Mouse (Mus musculus) fat pad, adult 2 months (tissue): ENCODE measurements around the gene Zfp428.
A peak's percentile ranks its signal among the peaks of the same experiment; 100 is the strongest.
"Not testable (repeated sequence)": the region's sequence is repeated elsewhere in the genome, so short reads cannot be mapped to it uniquely, and the experiment has no call there.

Source experiments
- DNase-seq: peaks from one replicate; pipeline ENCODE4 v3.0.0-alpha.2; 2011; ENCODE audit warnings: low read depth, low spot score; ENCODE audit errors: extremely low read depth

The Zfp428 gene

DNA sequence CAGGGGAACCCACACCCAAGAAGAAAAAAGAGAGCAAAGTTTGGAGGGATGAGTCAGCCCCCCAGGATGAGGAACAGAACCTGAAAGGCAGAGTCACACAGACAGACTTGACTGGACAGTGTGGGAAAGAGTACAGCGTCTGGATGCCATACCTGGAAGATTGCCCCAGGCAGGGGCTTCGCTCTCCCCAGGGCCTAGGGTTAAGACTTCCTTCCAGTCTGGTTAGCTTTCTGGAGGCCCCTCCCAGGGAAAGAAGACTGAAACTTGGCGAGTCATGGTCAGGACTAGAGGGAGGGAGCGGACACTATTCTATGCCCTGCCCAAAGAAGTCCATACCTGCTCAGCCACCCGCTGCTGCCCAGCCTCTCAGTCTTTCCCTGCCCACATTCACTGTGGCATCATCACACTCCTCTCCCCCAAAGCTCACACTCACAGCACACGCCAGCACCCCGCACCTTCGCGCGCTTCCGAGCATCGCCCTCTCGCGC is 25.8 kb upstream of the Zfp428 start:
- DNase-seq = no peak

DNA sequence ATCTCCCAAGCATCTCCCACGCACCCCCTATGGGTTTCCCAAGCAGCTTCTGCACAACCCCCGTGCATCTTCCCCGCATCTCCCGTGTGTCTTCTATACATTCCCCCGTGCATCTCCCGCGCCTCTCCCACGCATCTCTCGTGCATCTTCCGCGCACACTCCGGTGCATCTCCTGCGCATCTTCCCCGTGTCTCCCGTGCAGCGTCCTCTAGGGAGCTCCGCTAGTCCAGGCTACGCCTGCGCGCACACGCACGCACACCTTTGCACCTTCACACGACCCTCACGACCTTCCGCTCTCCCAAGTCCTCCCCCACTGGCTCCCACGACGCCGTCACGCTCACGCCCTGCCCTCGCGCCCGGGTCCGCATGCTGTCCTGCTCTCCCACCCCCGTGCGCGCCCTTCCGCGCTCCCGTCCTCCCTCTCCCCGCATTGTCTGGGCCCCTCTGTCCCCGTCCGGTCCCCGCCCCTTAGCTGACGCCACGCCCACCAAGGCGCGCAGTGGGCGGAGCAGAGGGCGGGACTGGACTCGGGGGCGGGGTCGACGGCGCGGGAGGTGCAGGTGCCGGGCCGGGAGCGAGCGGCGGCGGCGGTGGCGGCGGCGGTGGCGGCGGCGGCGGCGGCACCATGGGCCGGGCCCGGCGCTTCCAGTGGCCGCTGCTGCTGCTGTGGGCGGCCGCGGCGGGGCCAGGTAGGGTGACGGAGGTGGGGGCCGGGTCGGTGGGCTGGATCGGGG is 25.2 kb upstream of the Zfp428 start, which contains the start of gene Cadm4:
TSS of gene Cadm4 (plus strand) at position 550 of the 734 bp plus-strand sequence.
- DNase-seq = no peak

DNA sequence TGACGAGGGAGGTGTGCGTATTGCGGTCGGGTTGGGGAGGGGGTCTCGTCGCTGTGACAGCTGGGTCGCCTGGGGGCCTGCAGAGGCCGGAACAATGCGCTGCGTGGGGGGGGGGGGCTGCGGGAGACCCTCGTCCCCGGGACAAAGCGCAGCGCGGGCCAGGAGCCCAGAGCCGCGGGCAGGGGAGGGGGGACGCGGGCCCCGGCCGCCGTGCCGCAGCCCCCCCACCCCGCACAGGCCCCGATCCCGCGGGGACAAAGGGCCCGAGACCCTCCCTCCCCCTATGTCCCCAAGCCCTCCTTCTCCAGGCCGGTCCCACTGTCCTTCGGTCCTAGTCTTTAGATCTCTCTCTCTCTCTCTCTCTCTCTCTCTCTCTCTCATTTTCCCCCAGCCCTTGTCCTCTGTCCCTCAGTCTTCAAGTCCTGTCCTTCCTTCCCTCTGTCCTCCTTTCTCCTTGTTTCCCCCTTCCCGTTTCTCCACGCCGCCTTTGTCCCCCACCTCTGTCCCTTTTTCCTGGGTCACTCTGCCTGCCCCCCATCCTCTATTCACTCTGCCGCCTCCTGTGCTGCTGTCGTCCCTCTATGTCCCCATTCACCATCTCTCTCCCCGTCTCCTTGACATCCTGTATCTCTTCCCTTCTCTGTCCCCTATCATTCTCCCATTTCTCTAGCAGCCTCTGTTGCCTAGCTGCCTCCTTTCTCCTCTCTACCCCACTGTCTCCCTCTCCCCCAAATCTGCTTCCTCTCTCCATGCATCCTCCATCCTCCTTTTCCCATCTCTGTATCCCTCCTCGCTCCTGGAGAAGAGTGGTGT is 24.4 kb upstream of the Zfp428 start:
- DNase-seq = no peak

DNA sequence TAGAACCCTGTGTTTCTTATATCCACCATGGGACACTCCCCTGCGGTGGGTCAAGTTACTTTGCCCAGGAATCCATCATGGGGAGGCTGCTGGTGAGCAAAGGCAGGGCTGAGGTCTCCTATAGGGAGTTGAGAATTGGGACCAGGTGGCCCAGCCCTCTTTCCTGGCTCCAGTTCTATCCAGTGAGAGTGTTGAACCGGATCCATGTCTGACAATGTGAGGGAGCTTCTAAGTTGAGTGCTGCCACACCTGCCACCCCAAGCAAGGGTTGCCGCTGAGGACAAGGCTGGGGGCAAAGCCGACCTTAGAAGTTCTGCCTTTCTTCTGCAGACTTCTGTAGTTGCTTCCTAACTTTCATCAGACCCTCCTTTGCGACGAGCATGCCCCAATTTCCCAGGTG is 23.5 kb upstream of the Zfp428 start:
- not testable (repeated sequence) for DNase-seq

DNA sequence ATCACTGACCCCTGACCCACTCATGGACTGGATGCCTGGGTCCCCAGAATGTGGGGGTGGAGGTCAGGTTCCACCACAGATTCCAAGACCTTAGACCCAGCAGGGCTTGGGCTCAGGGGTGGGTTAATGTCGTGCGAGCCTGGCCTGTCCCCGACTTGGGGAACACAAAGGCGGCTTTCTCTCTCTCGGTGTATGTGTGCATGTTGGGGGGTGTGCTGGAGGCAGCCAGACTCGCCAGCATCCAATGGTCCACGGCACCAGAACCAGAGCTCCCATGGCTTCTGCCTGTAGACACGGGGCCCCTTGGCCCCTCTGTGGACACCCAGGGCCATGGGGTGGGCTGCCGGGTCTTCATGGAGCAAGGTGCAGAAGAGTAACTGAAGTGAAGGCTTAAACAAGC is 21.3 kb upstream of the Zfp428 start:
- no peak for DNase-seq

- no peak for DNase-seq
Measured at GRCm38 (mm10) chr7:24486654-24487130, 20.1 kb upstream of the Zfp428 start.

DNA sequence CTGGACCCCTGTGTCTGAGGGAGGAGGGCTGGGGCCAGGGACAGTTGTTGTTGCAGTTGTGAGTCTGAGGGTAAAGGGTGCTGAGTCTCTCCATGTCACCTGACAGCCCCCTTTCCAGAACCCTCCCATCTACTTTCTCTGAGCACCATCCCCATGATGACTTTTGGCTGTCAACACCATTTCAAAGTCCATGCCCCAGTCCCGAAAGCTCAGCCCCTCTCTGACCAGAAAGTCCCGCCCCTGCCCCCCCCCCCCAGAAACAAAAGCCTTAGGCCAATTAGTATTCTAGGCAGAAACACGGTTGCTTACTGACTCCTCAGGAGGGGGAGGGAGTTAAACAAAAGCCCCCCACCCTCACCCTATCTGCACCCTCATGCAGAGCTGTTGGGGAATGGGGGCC is 19.4 kb upstream of the Zfp428 start:
- no peak for DNase-seq

DNA sequence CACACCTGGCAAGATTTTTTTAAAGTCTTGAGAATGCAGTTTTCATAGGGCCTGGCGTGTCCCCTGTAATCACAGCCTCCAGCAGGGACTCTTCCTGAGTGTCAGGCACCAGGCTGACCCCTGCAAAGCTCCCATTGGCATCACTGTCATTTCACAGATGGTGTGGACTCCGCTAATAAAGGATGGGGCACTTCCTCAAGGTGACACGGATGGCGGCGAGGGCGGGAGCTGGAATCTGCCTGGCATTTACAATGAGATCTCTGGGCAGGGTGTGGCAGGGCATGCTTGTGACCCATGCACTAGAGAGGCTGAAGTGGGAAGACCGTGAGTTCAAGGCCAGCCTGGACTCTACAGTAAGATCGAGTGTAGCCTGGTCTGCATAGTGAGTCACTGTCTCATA is 18.5 kb upstream of the Zfp428 start:
- no peak for DNase-seq

DNA sequence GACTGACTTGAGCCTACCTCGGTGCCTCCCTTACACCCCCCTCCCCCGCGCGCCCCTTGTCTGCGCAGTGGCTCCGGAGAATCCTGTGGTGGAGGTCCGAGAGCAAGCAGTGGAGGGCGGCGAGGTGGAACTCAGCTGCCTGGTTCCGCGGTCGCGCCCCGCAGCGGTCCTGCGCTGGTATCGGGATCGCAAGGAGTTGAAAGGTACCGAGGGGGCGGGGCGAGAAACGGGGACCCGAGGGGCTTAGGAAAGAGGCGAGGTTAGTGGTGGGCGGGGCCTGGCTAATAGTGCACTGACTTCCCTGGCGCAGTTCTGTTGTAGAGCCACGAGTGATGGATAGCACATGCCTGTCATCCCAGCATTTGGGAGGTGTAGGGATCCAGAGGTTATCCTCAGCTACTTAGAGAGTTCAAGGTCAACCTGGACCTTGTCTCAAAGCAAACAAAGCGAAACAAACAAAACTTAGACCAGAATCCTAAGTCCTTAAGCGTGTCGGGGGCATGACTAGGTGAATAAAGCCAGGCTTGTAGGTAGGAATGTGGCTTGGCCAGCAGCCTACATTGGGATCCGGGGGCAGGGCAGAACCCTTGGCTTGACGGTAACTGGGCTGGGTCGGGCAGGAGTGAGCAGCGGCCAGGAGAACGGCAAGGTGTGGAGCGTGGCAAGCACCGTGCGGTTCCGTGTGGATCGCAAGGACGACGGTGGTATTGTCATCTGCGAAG is 6.8 kb upstream of the Zfp428 start:
- no peak for DNase-seq

DNA sequence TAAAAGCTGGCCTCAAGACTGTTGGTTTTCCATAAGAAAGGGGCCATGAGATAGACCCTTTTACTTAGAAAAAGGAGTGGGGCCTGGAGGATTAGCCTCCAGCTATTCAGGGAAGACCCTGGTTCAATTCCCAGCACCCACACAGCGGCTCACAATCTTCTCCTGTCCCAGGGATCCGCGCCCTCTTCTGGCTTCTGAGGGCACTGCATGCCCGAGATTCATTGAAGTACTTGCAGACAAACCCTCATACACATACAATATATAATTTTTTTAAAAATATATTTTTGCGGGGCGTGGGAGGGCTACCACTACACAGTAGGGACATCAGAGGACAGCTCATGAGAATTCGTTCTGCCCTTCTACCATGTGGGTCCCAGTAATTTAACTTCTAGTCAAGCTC is 5.9 kb upstream of the Zfp428 start:
- DNase-seq = no peak

GRCm38 (mm10) chr7:24501492-24501891 is 5.3 kb upstream of the Zfp428 start:
- no peak for DNase-seq

DNA sequence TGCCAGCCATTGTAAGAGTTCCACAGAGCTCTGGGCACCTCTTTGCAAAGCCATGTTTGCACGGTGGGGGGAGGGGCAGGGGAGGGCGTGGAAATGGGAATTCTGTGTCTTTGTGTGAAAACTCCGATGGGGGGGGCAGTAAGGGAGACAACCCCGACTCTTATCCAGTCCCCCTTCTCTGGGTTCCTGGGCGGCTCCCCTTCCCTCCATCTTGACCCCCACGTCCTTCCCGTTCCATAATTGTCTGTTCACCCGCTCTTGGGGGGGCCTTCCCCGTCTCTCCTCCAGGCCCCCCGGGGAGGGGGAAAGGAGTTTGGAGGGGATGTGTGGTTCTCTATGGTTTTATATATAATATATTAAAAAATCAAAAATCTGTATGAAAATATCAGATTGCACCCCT is 2.8 kb upstream of the Zfp428 start:
- no peak for DNase-seq

DNA sequence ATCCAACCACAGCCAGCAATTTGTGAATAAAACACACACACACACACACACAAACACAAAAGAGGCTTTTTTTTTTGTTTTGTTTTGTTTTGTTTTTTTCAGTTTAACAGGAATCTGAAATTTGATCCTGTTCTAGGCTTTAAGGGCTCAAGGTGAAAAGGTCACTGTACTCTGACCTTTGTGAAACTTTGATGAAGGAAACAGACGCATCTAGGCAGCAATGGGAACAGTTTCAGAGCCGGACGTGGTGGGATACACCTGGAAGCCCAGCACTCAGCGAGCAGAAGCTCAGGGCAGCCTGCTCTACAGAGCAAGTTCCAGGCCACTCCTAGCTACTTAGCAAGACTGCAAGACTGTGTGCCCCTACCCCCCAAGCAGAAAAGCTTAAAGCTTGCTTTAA is 1.9 kb upstream of the Zfp428 start:
- no peak for DNase-seq

- DNase-seq = no peak
Measured at GRCm38 (mm10) chr7:24505447-24506064, 1.2 kb upstream of the Zfp428 start.

- DNase-seq = no peak
Measured at GRCm38 (mm10) chr7:24506065-24506459, 744 bp upstream of the Zfp428 start.

- DNase-seq = peak; percentile 78
Measured at GRCm38 (mm10) chr7:24506476-24506837, 349 bp upstream of the Zfp428 start.

GRCm38 (mm10) chr7:24507726-24508114 is 914 bp downstream of the Zfp428 start:
- no peak for DNase-seq

- no peak for DNase-seq
Measured at GRCm38 (mm10) chr7:24512355-24512754, 5.5 kb downstream of the Zfp428 start, which contains the start of gene AC161166.1. Gene AC161166.1 (minus strand): TSS chr7:24512455.

- DNase-seq = not testable (repeated sequence)
Measured at GRCm38 (mm10) chr7:24516319-24516718, 9.5 kb downstream of the Zfp428 start.

- DNase-seq = no peak
Measured at GRCm38 (mm10) chr7:24517077-24517476, 10.3 kb downstream of the Zfp428 start.

DNA sequence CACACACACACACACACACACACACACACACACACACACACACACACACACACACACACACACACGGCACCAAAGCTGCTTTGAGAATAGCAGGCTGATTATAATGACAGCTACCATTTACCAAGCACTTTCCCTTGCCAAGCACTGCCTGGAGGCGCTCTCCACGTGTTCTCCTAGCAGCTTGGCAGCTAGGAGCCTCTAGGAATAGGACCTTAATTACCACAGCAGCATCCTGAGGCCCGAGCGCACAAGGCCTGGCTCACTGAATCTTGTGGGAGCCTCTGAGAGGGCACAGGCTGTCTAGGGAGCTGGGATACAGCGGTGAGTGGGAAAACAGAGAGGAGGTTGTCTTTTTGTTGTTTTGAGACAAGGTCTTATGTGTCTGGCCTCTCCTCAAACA is 10.8 kb downstream of the Zfp428 start:
- DNase-seq = no peak
